Mouse (Mus musculus) naive thymus-derived CD4-positive, alpha-beta T cell, adult 5 months (primary cell): ENCODE data around the gene Zfp524. TPM values are rescaled to one million over a fixed set of nuclear protein-coding genes. Genes with fewer than 3 reads are reported as not detected.

Source experiments
- polyA plus RNA-seq: library from polyadenylated mRNA; unstranded; fragments of 100-300 nt; shearing (Covaris generic); gene quantifications from one replicate; pipeline ENCODE4 v1.2.1, GENCODE M21; 2017

The Zfp524 gene
- 21.0 TPM for polyA plus RNA-seq

GRCm38 (mm10) chr7:5014251-5015117 lies at the start of gene Zfp524, which contains the start of gene Fiz1:
Gene Zfp524, plus strand, starts transcription at chr7:5014415.
Gene Fiz1, minus strand, starts transcription at chr7:5014697.

DNA sequence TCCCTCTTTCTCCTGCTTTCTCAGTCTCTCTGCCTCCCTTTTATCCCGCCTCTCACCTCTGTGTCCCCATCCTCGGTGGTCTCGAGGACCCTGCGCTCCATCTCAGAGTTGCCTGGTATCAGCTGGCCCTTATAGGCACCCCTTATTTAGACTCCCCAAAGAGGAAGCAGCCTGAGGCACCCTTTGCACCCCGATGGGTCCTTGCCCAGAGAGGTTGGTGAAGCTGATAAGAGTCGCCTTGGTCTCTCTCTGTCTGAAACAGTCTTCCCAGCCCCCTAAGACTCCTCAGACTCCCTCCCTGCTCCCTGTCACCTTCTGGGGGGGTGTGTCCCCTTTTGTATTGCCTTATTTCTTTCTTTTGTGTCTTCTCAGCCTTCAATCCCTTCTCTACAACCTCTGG lies 43.1 kb upstream of the Zfp524 start, which contains the start of gene Sbk3:
Sbk3 (minus strand) TSS at position 101 of the 400 bp plus-strand sequence.

GRCm38 (mm10) chr7:4996003-4996895 lies 18.0 kb upstream of the Zfp524 start, which contains the start of gene Zfp579:
Gene Zfp579, minus strand, starts transcription at chr7:4996158.

DNA sequence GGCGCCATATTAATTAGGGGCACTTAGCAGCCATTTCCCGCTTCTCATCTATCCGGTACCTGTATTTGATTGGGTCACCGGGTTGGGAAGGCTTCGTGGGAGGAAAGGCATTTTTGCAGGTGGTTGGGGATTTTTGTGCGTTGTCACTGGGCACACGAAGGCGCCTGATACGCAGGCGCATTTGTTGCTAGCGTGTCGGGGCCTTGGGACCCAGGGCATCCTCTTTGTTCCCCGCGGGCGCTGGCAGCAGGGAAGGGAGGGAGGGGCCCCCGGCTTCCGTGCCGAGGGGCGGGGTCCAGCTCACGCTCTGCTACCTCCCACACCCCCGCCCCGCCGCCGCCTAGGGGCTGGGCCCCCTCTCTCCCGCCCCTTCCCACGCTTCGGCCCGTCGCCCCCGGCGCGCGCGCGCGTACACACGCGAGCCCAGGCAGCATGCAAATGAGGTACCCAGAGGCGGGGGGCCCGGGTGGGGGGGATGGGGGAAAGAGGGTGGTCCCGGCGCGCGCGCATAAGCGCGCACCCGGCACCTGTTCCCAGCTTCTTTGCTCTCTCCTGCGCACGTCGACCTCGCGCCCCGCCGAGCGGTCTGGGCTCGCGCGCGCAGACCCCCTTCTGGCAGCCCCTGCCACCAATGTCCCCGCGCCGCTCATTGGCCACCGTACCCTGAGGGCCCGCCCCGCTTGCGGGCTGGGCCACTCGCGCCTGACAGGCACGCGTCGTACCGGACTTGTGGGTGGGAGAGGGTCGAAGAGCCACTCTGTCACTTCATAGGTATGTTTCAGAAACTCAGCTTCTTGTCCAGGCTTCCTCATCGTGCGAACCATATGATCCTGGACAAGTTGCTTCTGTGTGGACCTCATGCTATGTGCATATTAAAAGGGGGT lies 1.1 kb downstream of the Zfp524 start, which contains the start of gene Gm44973:
Gm44973 (plus strand) TSS at position 379 of the 884 bp plus-strand sequence.

GRCm38 (mm10) chr7:5020000-5020681 lies 5.9 kb downstream of the Zfp524 start, which contains the start of the genes Zfp865 and Ccdc106:
Gene Zfp865, plus strand, starts transcription at chr7:5020376.
Gene Ccdc106, plus strand, starts transcription at chr7:5020553.

DNA sequence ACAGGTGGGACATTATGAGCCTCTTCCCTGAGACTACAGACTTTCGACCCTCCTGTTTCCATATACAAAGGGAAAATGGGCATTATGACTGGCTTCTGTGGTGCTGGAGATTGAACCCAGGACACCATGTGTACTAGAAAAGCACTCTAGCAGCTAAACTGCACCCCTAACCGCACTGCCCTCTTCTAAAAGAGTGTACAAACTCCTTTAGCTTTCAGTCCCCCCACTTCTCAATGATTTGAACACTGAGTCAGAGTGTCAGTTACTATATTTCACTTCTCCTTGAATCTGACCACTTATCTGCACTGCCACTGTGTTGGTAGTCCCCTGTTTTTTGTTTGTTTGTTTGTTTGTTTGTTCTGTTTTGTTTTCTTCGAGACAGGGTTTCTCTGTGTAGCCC lies 19.6 kb downstream of the Zfp524 start, which contains the start of gene 4632433K11Rik:
4632433K11Rik (plus strand) TSS at position 301 of the 400 bp plus-strand sequence.

DNA sequence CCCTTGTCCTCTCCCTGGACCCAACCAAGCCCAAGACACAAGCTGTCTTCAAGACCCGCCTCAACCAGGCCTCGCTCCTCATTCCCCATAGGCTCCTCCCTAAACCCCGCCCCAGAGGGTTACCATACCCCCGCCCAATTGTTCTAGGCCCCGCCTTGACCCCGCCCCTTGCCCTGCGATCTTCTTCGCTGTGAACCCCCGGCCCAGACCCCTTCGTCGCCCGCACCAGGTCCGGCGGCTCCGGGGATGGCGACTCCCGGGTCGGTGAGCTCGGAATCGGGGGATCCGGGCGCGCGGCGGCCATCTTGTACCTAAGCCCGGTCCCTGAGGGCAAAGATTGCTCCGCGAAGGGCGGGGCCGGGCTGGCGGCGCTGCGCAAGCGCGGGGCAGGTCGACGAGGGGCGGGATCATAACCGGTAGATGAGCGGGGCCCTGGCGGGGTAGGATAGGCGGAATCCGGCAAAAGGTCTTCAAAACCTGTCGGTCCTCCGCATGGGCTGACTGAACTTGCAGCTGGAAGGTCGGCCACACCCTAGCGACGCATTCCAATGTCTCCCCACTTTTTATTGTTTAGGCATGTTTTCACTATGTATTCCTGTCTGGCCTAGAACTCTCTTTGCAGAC lies 24.0 kb downstream of the Zfp524 start, which contains the start of gene Zfp784:
Zfp784 (minus strand) TSS at position 338 of the 624 bp plus-strand sequence.

DNA sequence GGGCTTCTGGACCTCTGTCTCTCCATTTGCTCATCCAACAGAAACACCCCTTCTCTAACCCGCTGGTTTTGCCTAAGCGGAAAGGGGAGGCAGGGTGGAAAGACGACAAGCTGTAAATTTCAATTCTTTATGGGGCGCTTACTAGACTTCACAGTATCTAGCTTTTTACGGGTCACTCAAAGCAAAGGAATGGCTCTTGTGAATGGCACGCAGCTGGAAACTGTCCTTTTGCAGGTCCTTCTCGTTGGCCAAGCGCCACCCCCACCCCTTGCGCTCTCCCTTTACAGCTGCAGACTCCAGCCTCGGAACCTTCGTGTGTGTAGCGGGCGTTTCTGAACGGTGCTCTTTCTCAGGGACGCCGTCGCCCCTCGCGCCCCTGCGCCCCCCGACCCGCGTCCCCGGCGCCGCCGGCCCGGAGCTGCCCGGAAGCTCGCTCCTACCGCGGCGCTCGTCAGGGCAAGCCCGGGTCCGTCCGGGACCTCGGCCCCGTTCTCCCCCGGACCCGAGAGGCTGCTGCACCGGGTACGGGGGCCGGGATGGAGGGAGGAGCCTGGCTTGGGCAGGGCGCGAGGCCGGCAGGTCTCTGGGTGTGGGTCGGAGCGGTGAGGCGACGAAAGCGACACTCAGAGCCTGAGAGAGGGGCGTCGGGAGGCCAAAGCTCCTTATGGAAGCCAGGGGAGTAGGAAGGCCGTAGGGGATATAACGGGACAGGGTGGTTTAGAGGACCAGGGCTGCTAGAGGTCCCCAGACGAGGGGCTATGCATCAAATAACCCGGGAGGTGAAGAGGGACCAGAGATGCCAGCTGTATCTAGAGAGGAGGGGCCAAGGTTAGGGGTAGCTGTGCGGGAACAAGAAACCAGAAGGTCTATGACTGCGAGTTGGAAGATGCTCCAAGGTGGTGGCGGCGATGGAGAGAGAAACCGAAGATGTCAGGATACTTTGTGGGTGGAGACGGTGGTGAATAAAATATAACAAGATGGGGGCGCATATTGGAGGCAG lies 37.3 kb downstream of the Zfp524 start, which contains the start of gene Zfp580:
Zfp580 (plus strand) TSS at position 346 of the 1,000 bp plus-strand sequence.

DNA sequence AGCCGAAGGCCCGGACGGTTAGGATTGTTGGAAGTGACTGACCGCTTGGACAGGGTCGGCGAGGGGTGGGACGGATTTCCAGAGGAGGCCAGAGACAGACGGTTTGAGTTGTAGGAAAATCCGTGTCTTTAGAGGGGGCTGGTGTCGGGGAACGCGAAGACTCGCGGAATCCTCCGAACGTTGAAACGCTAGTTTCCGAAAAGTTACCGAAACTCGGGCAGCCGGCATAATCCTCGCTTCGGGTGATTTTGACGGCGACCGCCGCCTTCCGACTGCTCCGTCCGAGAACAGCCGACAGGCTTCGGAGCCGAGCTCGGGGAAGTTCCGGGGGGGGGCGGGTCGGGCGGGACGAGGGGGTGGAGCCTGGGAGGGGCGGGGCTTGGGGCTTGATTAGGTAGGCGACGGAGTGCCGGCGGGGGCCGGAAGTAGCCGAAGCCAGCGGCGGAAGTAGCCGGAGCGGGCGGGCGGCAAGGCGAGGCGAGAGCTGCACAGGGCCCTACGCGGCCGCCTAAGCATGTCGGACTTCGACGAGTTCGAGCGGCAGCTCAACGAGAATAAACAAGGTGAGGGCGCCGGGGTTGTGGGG lies 47.7 kb downstream of the Zfp524 start, which contains the start of gene U2af2:
U2af2 (plus strand) TSS at position 370 of the 586 bp plus-strand sequence.

Other genes with a start within 250 kb of the Zfp524 start
- not detected for gene Fam71e2, start 243.1 kb upstream of the Zfp524 start, polyA plus RNA-seq
- not detected for gene Il11, start 231.6 kb upstream of the Zfp524 start, polyA plus RNA-seq
- gene Tmem190, start 231.5 kb upstream of the Zfp524 start, polyA plus RNA-seq = not detected
- gene Tmem238, start 224.8 kb upstream of the Zfp524 start, polyA plus RNA-seq = 2.8 TPM
- gene Rpl28, start 221.5 kb upstream of the Zfp524 start, polyA plus RNA-seq = 358 TPM
- 236 TPM for gene Ube2s, start 201.8 kb upstream of the Zfp524 start, polyA plus RNA-seq
- gene Shisa7, start 169.7 kb upstream of the Zfp524 start, polyA plus RNA-seq = 0.12 TPM
- 7.4 TPM for gene Isoc2b, start 144.2 kb upstream of the Zfp524 start, polyA plus RNA-seq
- 0.77 TPM for gene Isoc2a, start 137.3 kb upstream of the Zfp524 start, polyA plus RNA-seq
- not detected for gene Gm36210, start 107.9 kb upstream of the Zfp524 start, polyA plus RNA-seq
- gene Zfp628, start 99.2 kb upstream of the Zfp524 start, polyA plus RNA-seq = 2.5 TPM
- not detected for gene Nat14, start 92.4 kb upstream of the Zfp524 start, polyA plus RNA-seq
- gene Ssc5d, start 88.6 kb upstream of the Zfp524 start, polyA plus RNA-seq = not detected
- not detected for gene Sbk2, start 50.0 kb upstream of the Zfp524 start, polyA plus RNA-seq
- not detected for gene Sbk3, start 43.2 kb upstream of the Zfp524 start, polyA plus RNA-seq
- 18.4 TPM for gene Zfp579, start 18.3 kb upstream of the Zfp524 start, polyA plus RNA-seq
- 54.8 TPM for gene Fiz1, start 282 bp downstream of the Zfp524 start, polyA plus RNA-seq
- 5.0 TPM for gene Gm44973, start 1.1 kb downstream of the Zfp524 start, polyA plus RNA-seq
- gene Zfp865, start 6.0 kb downstream of the Zfp524 start, polyA plus RNA-seq = 10.7 TPM
- not detected for gene Ccdc106, start 6.1 kb downstream of the Zfp524 start, polyA plus RNA-seq
- not detected for gene 4632433K11Rik, start 19.7 kb downstream of the Zfp524 start, polyA plus RNA-seq
- gene Zfp784, start 24.0 kb downstream of the Zfp524 start, polyA plus RNA-seq = 2.1 TPM
- gene Zfp580, start 37.1 kb downstream of the Zfp524 start, polyA plus RNA-seq = 5.0 TPM
- 117 TPM for gene U2af2, start 47.7 kb downstream of the Zfp524 start, polyA plus RNA-seq
- gene Epn1, start 65.8 kb downstream of the Zfp524 start, polyA plus RNA-seq = 23.9 TPM
- not detected for gene Rfpl4, start 102.5 kb downstream of the Zfp524 start, polyA plus RNA-seq
- gene Rasl2-9, start 111.5 kb downstream of the Zfp524 start, polyA plus RNA-seq = not detected
- 0.30 TPM for gene Vmn1r55, start 135.3 kb downstream of the Zfp524 start, polyA plus RNA-seq
- gene Vmn1r56, start 182.3 kb downstream of the Zfp524 start, polyA plus RNA-seq = not detected
- gene Vmn1r57, start 204.1 kb downstream of the Zfp524 start, polyA plus RNA-seq = not detected